ENCODE assay signal across 22 mouse cellular contexts in genomic region chr13:57353976-57354375, GRCm38 (mm10).
DNase-seq lines count a peak whose midpoint lies in the region; ATAC-seq and TF ChIP-seq lines count a peak whose summit lies in the region.
"Had no signal": no experiment of that assay in that cellular context is flagged by ENCODE, and none has a peak within 500 bp of the region (broad histone marks: within the 10 kb centered on the region; RNA-seq: fewer than 3 reads in every experiment).

No protein-coding gene starts in this region.

- peak; percentile 47; the same call in 1 of the 2 replicates for ATAC-seq in forebrain, postnatal 0 days
- no peak for ATAC-seq in forebrain, embryonic 13.5 days
- ATAC-seq in limb, embryonic 11.5 days (ENCODE audit: insufficient number of reproducible peaks, low FRiP score, low TSS enrichment, low read depth): no peak
- no peak for ATAC-seq in hindbrain, embryonic 11.5 days (ENCODE audit: low FRiP score)
- ATAC-seq: midbrain, embryonic 15.5 days had no signal

- WGBS in forebrain, postnatal 0 days: 29% methylated on average over 3 of the region's 3 CpGs
- 39% methylated on average over 3 of the region's 3 CpGs for WGBS in forebrain, embryonic 13.5 days
- WGBS in limb, embryonic 11.5 days: 30% methylated on average over 3 of the region's 3 CpGs
- WGBS in hindbrain, embryonic 11.5 days: 80% methylated on average over 3 of the region's 3 CpGs

- no peaks in the 10 kb centered on the region for H3K36me3 ChIP-seq in forebrain, postnatal 0 days (ENCODE audit: insufficient read depth)
- H3K36me3 ChIP-seq in forebrain, embryonic 13.5 days (ENCODE audit: poor library complexity, severe bottlenecking): no peaks in the 10 kb centered on the region
- H3K36me3 ChIP-seq in limb, embryonic 11.5 days (ENCODE audit: control insufficient read depth, insufficient read depth, low read length): no peaks in the 10 kb centered on the region
- H3K36me3 ChIP-seq in hindbrain, embryonic 11.5 days (ENCODE audit: control insufficient read depth, insufficient read depth, low read length): no peaks in the 10 kb centered on the region
- H3K36me3 ChIP-seq: embryonic facial prominence, embryonic 15.5 days; hindbrain, embryonic 15.5 days; liver, embryonic 15.5 days; midbrain, embryonic 15.5 days; neural tube, embryonic 13.5 days; stomach, embryonic 15.5 days had no signal

- no peak for TF ChIP-seq CTCF in forebrain, postnatal 0 days (IDR thresholded peaks at IDR 0.05; ENCODE audit: low read depth)
- no peak for TF ChIP-seq CTCF in brain, embryonic 14.5 days (IDR thresholded peaks at IDR 0.05; ENCODE audit: borderline replicate concordance, extremely low read depth, insufficient read depth, insufficient read length)

- no peaks in the 10 kb centered on the region for H3K27me3 ChIP-seq in forebrain, postnatal 0 days (ENCODE audit: insufficient read depth, low read length)
- no peaks in the 10 kb centered on the region for H3K27me3 ChIP-seq in forebrain, embryonic 13.5 days
- no peaks in the 10 kb centered on the region for H3K27me3 ChIP-seq in limb, embryonic 11.5 days (ENCODE audit: control insufficient read depth, insufficient read depth, low read length)
- no peaks in the 10 kb centered on the region for H3K27me3 ChIP-seq in hindbrain, embryonic 11.5 days (ENCODE audit: control insufficient read depth, insufficient read depth, low read length)
- H3K27me3 ChIP-seq: embryonic facial prominence, embryonic 15.5 days; hindbrain, embryonic 15.5 days; liver, embryonic 15.5 days; megakaryocyte, embryonic 14.5 days; midbrain, embryonic 15.5 days; neural tube, embryonic 13.5 days; stomach, embryonic 15.5 days had no signal

- H3K4me3 ChIP-seq in forebrain, postnatal 0 days (ENCODE audit: low read depth, low read length): no peak overlapping the region
- H3K4me3 ChIP-seq in forebrain, embryonic 13.5 days: no peak overlapping the region
- no peak overlapping the region for H3K4me3 ChIP-seq in limb, embryonic 11.5 days (ENCODE audit: low read depth, low read length)
- no peak overlapping the region for H3K4me3 ChIP-seq in hindbrain, embryonic 11.5 days (ENCODE audit: low read depth, low read length)
- H3K4me3 ChIP-seq: embryonic facial prominence, embryonic 15.5 days; hindbrain, embryonic 15.5 days; liver, embryonic 15.5 days; megakaryocyte, embryonic 14.5 days; midbrain, embryonic 15.5 days; myocyte; neural tube, embryonic 13.5 days; stomach, embryonic 15.5 days had no signal

- no peak overlapping the region for H3K9ac ChIP-seq in forebrain, postnatal 0 days
- H3K9ac ChIP-seq in forebrain, embryonic 13.5 days: no peak overlapping the region
- H3K9ac ChIP-seq in limb, embryonic 11.5 days (ENCODE audit: low read length): no peak overlapping the region
- H3K9ac ChIP-seq in hindbrain, embryonic 11.5 days (ENCODE audit: low read depth, low read length): no peak overlapping the region
- H3K9ac ChIP-seq: embryonic facial prominence, embryonic 15.5 days; hindbrain, embryonic 15.5 days; liver, embryonic 15.5 days; midbrain, embryonic 15.5 days; neural tube, embryonic 13.5 days; stomach, embryonic 15.5 days had no signal

- H3K27ac ChIP-seq in forebrain, postnatal 0 days (ENCODE audit: low read depth, low read length): no peak overlapping the region
- H3K27ac ChIP-seq in forebrain, embryonic 13.5 days: no peak overlapping the region
- H3K27ac ChIP-seq in limb, embryonic 11.5 days (replicated peaks; ENCODE audit: low read depth, low read length): no peak overlapping the region
- H3K27ac ChIP-seq in hindbrain, embryonic 11.5 days (ENCODE audit: low read depth, low read length): no peak overlapping the region
- H3K27ac ChIP-seq: embryonic facial prominence, embryonic 15.5 days; hindbrain, embryonic 15.5 days; liver, embryonic 15.5 days; midbrain, embryonic 15.5 days; neural tube, embryonic 13.5 days; stomach, embryonic 15.5 days had no signal

- no peak overlapping the region for H3K4me2 ChIP-seq in forebrain, postnatal 0 days (ENCODE audit: low read depth)
- H3K4me2 ChIP-seq in forebrain, embryonic 13.5 days: no peak overlapping the region
- no peak overlapping the region for H3K4me2 ChIP-seq in limb, embryonic 11.5 days (ENCODE audit: low read depth, severe bottlenecking)
- no peak overlapping the region for H3K4me2 ChIP-seq in hindbrain, embryonic 11.5 days (replicated peaks; ENCODE audit: low read depth, low read length)
- H3K4me2 ChIP-seq: embryonic facial prominence, embryonic 15.5 days; hindbrain, embryonic 15.5 days; liver, embryonic 15.5 days; midbrain, embryonic 15.5 days; neural tube, embryonic 13.5 days; stomach, embryonic 15.5 days had no signal

- no peaks in the 10 kb centered on the region for H3K4me1 ChIP-seq in forebrain, postnatal 0 days (ENCODE audit: insufficient read depth)
- no peaks in the 10 kb centered on the region for H3K4me1 ChIP-seq in forebrain, embryonic 13.5 days
- peaks cover 4% of the 10 kb centered on the region; the same call in 1 of the 2 replicates for H3K4me1 ChIP-seq in limb, embryonic 11.5 days (ENCODE audit: control insufficient read depth, insufficient read depth, low read length)
- no peaks in the 10 kb centered on the region for H3K4me1 ChIP-seq in hindbrain, embryonic 11.5 days (replicated peaks; ENCODE audit: control insufficient read depth, insufficient read depth, low read length)
- H3K4me1 ChIP-seq: embryonic facial prominence, embryonic 15.5 days; hindbrain, embryonic 15.5 days; liver, embryonic 15.5 days; megakaryocyte, embryonic 14.5 days; midbrain, embryonic 15.5 days; neural tube, embryonic 13.5 days; stomach, embryonic 15.5 days had no signal

- H3K9me3 ChIP-seq in forebrain, postnatal 0 days (ENCODE audit: low read length): no peaks in the 10 kb centered on the region
- no peaks in the 10 kb centered on the region for H3K9me3 ChIP-seq in forebrain, embryonic 13.5 days (replicated peaks)
- no peaks in the 10 kb centered on the region for H3K9me3 ChIP-seq in limb, embryonic 11.5 days (ENCODE audit: control insufficient read depth, low read length)
- H3K9me3 ChIP-seq in hindbrain, embryonic 11.5 days (ENCODE audit: control insufficient read depth, low read length): no peaks in the 10 kb centered on the region
- H3K9me3 ChIP-seq: embryonic facial prominence, embryonic 15.5 days; hindbrain, embryonic 15.5 days; liver, embryonic 15.5 days; midbrain, embryonic 15.5 days; neural tube, embryonic 13.5 days; stomach, embryonic 15.5 days had no signal

- TF ChIP-seq POLR2A in brain, embryonic 14.5 days (IDR thresholded peaks at IDR 0.05; ENCODE audit: borderline replicate concordance, extremely low read depth, insufficient read depth, insufficient read length, poor library complexity, severe bottlenecking): no peak

- DNase-seq in forebrain, postnatal 0 days: peak; percentile 31
- peak; percentile 13 for DNase-seq in kidney, postnatal 14 days
- no peak for DNase-seq in kidney, adult 11 months
- DNase-seq in brain, embryonic 14.5 days (ENCODE audit: low read depth): peak; percentile 64
- DNase-seq in limb, embryonic 11.5 days (ENCODE audit: low spot score): peak; percentile 32
- no peak for DNase-seq in hindbrain, embryonic 11.5 days (ENCODE audit: low spot score)
- DNase-seq: adrenal gland, adult 2 months; cerebellum, adult 2 months; gastrocnemius, postnatal 36 days; kidney, adult 9 months; layer of hippocampus, adult 9-11 months; liver; thymus, postnatal 25 days had no signal

Comparison
In these comparisons a context has a peak if more than half of its experiments do, and no peak if none do; other contexts are left out.
1. DNase-seq: peak in forebrain, postnatal 0 days (single experiment), kidney, postnatal 14 days (single experiment), brain, embryonic 14.5 days (single experiment) and limb, embryonic 11.5 days (single experiment); none in kidney, adult 11 months (single experiment) and hindbrain, embryonic 11.5 days (single experiment).